Mouse (Mus musculus) small intestine, adult 2 months (tissue): Measurements from ENCODE around the gene Nmur1.

Experiments used
- CTCF ChIP-seq: fragments of 200-500 bp; IDR thresholded peaks from 2 replicates; pipeline ENCODE4 v1.5.1; 2012; ENCODE audit warnings: low read depth, mild to moderate bottlenecking, control low read depth, inconsistent platforms, low read length, moderate library complexity, mixed read lengths; ENCODE audit not compliant: insufficient replicate concordance, insufficient read length; ENCODE audit errors: extremely low read depth
- POLR2A ChIP-seq: fragments of 200-500 bp; IDR thresholded peaks from 2 replicates; pipeline ENCODE4 v1.6.1; 2012; ENCODE audit warnings: low read depth, mild to moderate bottlenecking, control low read depth, inconsistent platforms, low read length, moderate library complexity

DNA sequence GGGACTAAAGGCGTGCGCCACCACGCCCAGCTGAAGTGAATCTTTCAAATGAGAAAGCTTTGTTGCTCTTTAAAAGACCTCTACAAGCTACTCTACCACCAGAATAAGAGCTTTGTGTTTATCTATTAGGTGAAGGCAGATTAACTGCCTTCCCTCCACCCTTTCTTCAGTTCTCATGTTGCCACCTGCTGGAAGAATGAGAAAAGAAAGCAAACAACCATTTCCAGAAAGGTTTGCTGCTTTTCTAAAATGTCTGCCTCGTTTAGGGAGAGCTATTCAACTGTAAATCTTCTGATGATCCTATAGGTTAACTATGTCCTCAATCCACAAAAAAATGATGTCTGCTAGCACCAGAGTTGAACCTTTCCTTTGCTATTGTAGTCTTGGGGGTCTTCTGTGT, 77.2 kb downstream of the Nmur1 start:
- TF ChIP-seq POLR2A, result no peak
- no peak for TF ChIP-seq CTCF
